Mouse (Mus musculus) gastrocnemius, adult 2 months (tissue): Measurements from ENCODE around the gene Serpina3j. TPM values are rescaled to one million over a fixed set of nuclear protein-coding genes. Genes with fewer than 3 reads are reported as not detected.
"Not testable (repeated sequence)": the region's sequence is repeated elsewhere in the genome, so short reads cannot be mapped to it uniquely, and the experiment has no call there.

ENCODE experiments used
- DNase-seq: peaks from one replicate; pipeline ENCODE4 v3.0.0; 2022
- H3K27ac ChIP-seq: fragments of 200-600 bp; 2 replicates; pipeline ENCODE4 v1.8.1; 2022; ENCODE audit warnings: mild to moderate bottlenecking
- H3K4me3 ChIP-seq: fragments of 200-600 bp; 2 replicates; pipeline ENCODE4 v1.8.1; 2022; ENCODE audit warnings: mild to moderate bottlenecking, moderate library complexity
- CTCF ChIP-seq: fragments of 200-600 bp; IDR thresholded peaks from 2 replicates; pipeline ENCODE4 v1.8.1; 2022; ENCODE audit warnings: antibody characterized with exemption, mild to moderate bottlenecking, moderate library complexity
- intact Hi-C: fragments of 180-260 bp; cut with DNase I; formaldehyde crosslinking; loops from one replicate; pipeline ENCODE4 v1.15.1; 2025
- long read RNA-seq, 2 experiments: library from polyadenylated mRNA; stranded (forward); transcript quantifications; one replicate each; pipeline ENCODE4 v2.0.0; 2021
- total RNA-seq, 2 experiments: library from RNA; stranded (reverse); gene quantifications; 2 replicates each; pipeline ENCODE4 v1.2.3; 2021

The Serpina3j gene
- total RNA-seq, result not detected
- long read RNA-seq, experiment 1, result 0 reads
- long read RNA-seq, experiment 2, result 0 reads

DNA sequence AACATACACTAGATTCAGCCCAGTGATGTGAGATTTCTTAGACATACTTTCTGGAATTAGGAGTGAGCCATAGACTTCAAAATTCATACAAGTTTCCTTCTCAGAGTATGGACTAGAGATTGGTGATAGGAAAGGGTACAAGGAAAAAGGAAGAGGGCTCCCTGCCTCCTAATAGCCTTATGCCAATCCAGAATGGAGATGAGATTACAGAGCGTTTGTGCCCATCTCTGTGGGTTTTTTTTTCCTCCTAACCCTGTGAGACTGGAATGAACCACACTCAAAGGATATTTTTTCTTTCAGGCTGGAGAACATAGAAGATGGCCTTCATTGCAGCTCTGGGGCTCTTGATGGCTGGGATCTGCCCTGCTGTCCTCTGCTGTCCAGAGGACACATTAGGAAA lies at the start of gene Serpina3j:
TSS of gene Serpina3j (plus strand) at position 301 of the 400 bp plus-strand sequence.
- intact Hi-C loops, result no loop called here
- Histone ChIP-seq H3K27ac (no peak within 1 kb of the TSS), H3K4me3 (no peak within 1 kb of the TSS)
- no peak for TF ChIP-seq CTCF
- DNase-seq, result no peak

DNA sequence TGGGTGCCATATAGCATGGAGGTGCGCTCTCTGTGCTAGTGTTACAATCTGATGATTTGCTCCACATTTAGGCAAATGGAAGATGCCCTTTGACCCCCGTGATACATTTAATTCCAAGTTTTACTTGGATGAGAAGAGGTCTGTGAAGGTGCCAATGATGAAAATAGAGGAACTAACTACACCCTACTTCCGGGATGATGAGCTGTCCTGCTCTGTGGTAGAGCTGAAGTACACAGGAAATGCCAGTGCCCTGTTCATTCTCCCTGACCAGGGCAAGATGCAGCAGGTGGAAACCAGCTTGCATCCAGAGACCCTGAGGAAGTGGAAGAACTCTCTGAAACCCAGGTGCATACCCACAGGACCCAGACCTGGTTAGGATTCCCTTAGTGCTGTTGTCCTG lies 48.0 kb upstream of the Serpina3j start:
- intact Hi-C loops, result no loop called here
- no peak for TF ChIP-seq CTCF
- H3K4me3 ChIP-seq, result no peak overlapping the region

DNA sequence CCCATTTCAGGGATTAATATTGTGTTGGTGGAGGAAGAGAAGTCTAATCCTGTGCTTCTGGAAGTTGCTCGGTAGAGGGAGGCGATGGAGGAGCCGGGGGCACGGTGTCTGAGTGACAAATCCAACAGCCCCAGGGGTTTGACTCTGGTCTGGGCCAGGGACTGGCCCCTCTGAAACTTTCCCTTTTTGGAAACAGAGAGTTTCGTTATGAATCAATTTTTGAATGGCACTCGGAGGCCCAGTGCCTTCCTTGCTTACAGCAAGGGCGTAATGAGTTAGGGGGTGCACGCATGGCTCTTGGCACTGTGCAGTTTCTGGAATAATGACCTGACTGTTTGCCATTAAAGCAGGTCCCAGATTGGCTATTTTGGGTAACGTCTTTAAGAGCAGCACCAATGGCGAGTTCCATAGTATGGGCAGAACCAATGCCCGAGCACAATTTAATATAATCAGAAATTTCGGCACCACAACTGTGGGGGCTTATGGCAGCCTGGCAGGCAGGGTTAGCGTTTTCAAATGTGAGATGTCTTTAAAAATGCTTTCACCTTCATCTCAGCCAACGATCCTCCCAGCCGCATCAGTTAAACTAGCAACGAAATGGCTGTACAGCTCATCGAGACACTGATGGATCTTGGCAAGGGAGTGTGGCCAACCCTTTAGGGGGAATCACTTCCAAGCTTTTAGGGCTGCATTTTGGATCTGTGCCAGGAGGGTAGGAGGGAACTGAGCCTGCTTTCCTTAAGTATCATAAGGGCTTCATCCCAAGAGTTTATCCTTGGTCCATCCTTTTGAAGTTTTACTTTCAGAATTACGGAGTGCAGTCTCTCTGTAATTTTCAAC lies 35.9 kb upstream of the Serpina3j start:
- no peak for DNase-seq
- no peak overlapping the region for H3K27ac ChIP-seq
- TF ChIP-seq CTCF, result no peak
- intact Hi-C loops, result no loop called here
- no peak overlapping the region for H3K4me3 ChIP-seq

More for the DNA sequence above, 48.0 kb upstream of the Serpina3j start:
- no peak overlapping the region for H3K27ac ChIP-seq
- DNase-seq, result no peak

DNA sequence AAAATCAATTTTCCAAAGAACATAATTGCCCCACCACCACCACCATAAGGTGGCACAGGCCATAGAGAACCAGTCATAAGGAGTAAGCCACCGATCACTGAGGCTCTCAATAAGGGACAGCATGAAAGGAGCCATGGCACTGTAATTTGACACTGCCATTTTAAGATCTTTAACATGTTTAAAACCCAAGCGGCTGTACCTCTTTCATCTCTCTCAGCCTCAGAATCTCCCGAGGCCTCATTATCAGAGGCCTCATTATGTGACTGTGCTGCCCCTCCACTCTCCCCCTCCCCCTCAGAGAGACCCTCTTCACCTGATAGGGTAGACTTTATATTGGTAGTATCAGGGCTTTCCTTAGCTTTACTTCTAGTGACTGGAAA lies 35.3 kb upstream of the Serpina3j start:
- no peak overlapping the region for H3K27ac ChIP-seq
- intact Hi-C loops, result no loop called here
- DNase-seq, result no peak
- TF ChIP-seq CTCF, result no peak
- no peak overlapping the region for H3K4me3 ChIP-seq

DNA sequence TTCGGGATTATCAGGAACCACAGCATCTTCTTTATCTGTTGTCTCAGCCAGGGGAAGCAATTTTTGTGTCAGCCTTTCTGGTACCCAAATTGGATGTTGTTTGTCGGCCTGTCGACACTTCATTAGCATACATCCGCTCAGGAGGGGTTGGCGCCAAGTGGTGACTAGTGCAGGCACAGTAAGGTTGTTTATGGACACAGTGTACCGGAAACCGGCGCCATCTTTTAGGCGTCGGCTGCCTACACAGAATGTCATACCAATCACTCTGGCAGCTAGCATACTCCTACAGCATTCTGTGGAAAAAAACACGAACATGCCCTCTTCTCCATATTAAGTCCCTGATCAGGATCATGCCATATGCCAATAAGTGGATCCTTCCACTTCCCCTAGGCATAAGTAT lies 31.0 kb upstream of the Serpina3j start:
- no peak overlapping the region for H3K4me3 ChIP-seq
- intact Hi-C loops, result no loop called here
- no peak for TF ChIP-seq CTCF
- DNase-seq, result no peak
- H3K27ac ChIP-seq, result no peak overlapping the region

DNA sequence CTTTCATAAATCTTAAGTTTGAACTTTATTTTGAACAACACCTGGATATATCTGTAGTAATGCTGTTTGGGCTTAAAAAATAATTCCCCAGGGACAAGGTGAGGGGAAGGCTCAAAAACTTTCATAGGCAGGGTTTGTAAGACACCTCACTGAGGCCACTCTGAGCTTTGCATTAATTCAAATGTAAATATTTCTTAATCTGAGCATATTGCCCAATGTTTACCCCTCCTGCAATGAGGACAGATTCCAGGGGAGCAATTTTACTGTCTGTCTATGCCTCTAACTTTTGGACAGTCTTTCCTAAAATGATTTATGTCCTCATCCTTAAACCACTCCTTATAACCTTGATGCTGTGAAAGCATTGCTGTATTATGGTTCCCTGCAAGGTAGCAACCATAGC lies 26.0 kb upstream of the Serpina3j start:
- Histone ChIP-seq H3K4me3 (no peak overlapping the region), H3K27ac (no peak overlapping the region)
- TF ChIP-seq CTCF, result no peak
- no peak for DNase-seq
- intact Hi-C loops, result no loop called here

DNA sequence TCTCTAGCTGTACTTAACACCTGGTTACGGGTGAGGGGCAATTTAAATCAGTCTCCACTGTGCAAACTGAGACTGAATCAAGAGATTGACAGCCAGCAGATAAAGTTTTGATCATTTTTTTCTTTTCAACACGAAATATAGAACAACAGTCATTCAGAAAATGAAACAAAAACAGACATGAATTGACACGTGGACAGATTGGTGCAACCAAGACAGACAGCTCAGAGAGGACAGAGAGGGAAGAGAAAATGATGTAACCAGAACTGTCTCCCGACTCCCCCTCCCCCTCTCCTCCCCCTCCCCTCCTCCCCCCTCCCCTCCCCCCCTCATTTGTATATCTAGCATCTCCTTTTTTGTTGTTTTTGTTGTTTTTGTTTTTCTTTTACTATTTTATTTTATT lies 24.5 kb upstream of the Serpina3j start:
- intact Hi-C loops, result no loop called here
- no peak for DNase-seq
- H3K4me3 ChIP-seq, result no peak overlapping the region
- no peak overlapping the region for H3K27ac ChIP-seq
- TF ChIP-seq CTCF, result no peak

DNA sequence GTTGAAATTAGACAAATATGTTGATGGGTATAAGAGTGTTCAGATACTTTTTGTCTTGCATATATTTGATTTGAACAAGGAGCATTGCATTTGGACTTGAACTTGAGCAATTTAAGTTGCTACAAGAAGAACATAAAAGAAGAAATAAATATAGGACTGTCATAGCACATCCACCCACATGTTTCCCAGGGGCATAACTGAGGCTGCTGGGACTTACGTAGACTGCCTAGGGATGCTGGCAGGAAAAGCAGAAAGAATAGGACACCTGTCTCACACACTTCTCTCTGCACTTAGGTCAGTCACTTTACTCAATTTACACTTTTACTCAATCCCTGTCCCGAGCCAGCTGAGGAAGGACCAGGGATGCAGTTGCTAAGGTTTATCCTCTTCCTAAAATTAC lies 20.4 kb upstream of the Serpina3j start:
- Histone ChIP-seq H3K27ac (no peak overlapping the region), H3K4me3 (no peak overlapping the region)
- no peak for TF ChIP-seq CTCF
- intact Hi-C loops, result no loop called here
- no peak for DNase-seq

DNA sequence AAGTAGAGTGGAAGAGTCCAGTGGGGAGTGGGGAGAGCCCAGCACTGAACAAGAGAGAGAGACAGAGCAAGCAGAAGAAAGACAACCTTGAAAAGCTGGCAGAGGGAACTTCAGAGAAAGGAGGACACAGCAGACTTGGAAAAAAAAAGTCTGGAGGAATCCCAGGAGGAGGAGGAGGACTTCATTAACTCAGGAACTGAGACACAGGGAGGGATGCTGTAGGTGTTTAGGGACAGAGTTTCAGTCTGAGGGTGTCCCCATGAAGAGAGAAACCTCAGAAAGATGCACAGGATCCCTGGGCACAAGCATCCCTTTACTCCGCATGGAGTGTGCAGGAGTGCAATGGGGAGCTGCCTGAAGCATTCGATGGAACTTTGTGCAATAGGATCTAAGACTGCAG lies 16.3 kb upstream of the Serpina3j start:
- no peak for TF ChIP-seq CTCF
- intact Hi-C loops, result no loop called here
- DNase-seq, result no peak
- Histone ChIP-seq H3K27ac (no peak overlapping the region), H3K4me3 (no peak overlapping the region)

DNA sequence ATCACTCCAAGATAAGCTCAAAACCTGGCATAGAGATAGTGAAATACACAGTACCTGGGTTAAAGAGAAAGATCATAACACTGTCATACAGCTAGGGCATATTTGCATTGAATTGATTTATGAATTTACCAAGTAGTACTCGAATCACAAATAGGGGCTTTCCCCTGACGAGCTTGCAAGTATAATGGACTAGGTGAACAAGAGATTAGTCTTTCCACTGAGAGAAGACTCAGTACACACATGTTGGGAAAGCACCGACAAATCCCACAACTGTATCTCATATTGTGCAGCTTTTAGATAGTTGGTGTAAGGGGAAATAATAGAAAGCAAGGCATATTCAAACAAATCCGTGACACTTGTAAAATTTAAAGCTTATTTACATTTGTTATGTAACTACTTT lies 8.4 kb upstream of the Serpina3j start:
- DNase-seq, result no peak
- intact Hi-C loops, result no loop called here
- Histone ChIP-seq H3K4me3 (no peak overlapping the region), H3K27ac (no peak overlapping the region)
- no peak for TF ChIP-seq CTCF

DNA sequence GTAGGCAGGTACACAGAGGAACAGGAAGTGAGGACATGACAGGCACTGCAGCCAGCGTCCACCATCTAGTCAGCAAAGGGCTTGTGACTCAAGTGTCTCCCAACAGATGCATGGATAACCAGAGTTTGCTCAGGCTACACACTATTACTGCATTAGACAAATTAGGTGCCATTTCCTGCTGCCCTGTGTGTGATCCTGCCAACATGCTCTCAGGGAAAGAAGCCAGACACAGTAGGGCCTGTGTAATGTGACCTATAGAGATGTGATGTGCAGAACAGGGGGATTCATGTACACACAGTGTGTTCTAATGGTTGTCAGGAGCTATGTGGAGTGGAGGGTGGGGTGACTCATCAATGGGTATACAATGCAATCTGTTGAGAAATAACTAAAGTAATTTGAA lies 8.1 kb downstream of the Serpina3j start:
- intact Hi-C loops, result no loop called here
- Histone ChIP-seq H3K27ac (no peak overlapping the region), H3K4me3 (no peak overlapping the region)
- no peak for TF ChIP-seq CTCF
- DNase-seq, result no peak

DNA sequence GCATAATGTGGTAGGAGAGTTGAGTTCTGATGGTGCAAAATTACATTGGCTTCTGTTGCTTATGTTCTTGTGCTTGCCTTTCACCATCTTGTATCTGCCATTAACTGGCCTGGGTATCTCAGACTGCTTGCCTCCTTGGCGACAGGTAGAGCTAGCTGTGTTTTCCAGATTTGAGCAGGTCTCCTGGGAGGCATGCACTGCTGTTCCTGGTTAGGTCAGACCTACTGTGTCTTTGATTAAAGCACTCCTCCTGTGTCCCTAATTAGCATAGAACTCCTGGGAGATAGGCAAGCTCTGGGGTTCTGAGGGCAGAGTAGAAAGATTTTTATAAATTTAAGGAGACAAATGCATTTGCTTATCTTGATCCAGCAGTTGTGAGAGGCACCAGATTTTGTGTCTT lies 17.3 kb downstream of the Serpina3j start:
- no peak overlapping the region for H3K4me3 ChIP-seq
- intact Hi-C loops, result no loop called here
- TF ChIP-seq CTCF, result no peak
- no peak overlapping the region for H3K27ac ChIP-seq
- no peak for DNase-seq

DNA sequence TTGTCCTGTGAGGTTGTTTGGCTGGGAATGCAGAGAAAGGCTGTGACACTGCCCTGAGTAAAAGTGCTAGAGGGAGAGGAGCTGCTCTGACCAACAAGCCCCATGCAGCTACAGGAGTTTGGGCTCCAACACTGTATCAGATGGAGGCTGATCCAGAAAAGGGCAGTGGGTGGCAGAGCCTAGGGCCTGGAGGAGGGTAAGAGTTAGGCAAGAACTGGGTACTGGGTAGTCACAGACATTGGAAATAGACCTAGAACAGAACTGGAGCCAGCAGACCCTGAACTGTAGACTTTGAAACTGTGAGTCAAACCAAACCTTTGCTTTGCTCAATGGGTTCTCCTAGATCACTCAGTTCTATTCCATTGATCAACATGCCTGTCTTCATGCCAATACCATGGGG lies 22.5 kb downstream of the Serpina3j start:
- DNase-seq, H3K27ac ChIP-seq, H3K4me3 ChIP-seq, intact Hi-C loops: not testable (repeated sequence)

DNA sequence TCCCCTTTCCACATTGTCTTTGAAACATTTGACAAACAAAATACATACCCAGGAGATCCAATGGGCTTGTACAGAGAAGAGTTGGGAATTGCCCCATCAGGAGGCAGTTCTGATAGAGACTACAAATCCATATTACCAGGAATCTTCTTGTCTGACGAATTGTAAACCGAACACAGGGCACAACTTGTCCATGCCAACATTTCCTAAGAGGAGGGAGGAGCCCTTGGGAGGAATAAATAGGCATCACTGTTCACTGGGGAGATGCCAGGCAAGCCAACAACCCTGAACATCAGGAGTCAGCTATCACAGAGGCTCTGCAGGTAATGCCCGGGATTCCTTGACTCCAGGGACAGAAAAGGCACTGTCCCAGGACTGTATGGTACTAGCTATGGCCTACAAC lies 23.9 kb downstream of the Serpina3j start, which contains the start of the genes Serpina3k and Serpina3m:
TSS of gene Serpina3k (plus strand) at position 261 of the 400 bp plus-strand sequence.
TSS of gene Serpina3m (plus strand) at position 261 of the 400 bp plus-strand sequence.
- H3K27ac ChIP-seq, intact Hi-C loops, DNase-seq, H3K4me3 ChIP-seq: not testable (repeated sequence)
